Mouse (Mus musculus): ENCODE results near the gene Ppp1r18. TPM values are rescaled to one million over a fixed set of nuclear protein-coding genes. Genes with fewer than 3 reads are reported as not detected.

Ppp1r18 gene
- polyA plus RNA-seq, 1 experiment from 2014 or later: 22.9 TPM

- H3K4me1 ChIP-seq (ENCODE audit: control insufficient read depth, insufficient read depth, low read length): 0 out of 2 replicates have a peak, but pooled peaks cover 4% of the 10 kb centered on the region
- no peak overlapping the region for H3K4me3 ChIP-seq (ENCODE audit: low read depth, low read length)
- no peak overlapping the region for H3K27ac ChIP-seq (replicated peaks; ENCODE audit: low read depth, low read length)
- no peaks in the 10 kb centered on the region for H3K27me3 ChIP-seq (ENCODE audit: control insufficient read depth, insufficient read depth, low read length)
- DNase-seq (ENCODE audit: low spot score) (no peak), ATAC-seq (ENCODE audit: insufficient number of reproducible peaks, low FRiP score, low TSS enrichment, low read depth) (no peak)
- no peak overlapping the region for H3K9ac ChIP-seq (ENCODE audit: low read length)
- H3K9me3 ChIP-seq (ENCODE audit: control insufficient read depth, low read length): no peaks in the 10 kb centered on the region
- H3K36me3 ChIP-seq (ENCODE audit: control insufficient read depth, insufficient read depth, low read length): peaks cover 15% of the 10 kb centered on the region
- no peak overlapping the region for H3K4me2 ChIP-seq (ENCODE audit: low read depth, severe bottlenecking)
- 93% methylated on average over 3 of the region's 3 CpGs for WGBS
Observed at GRCm38 (mm10) chr17:35922566-35922965, 57.2 kb downstream of the Ppp1r18 start.

GRCm38 (mm10) chr17:35923281-35923680, 57.9 kb downstream of the Ppp1r18 start:
- H3K9me3 ChIP-seq (ENCODE audit: control insufficient read depth, low read length): no peaks in the 10 kb centered on the region
- H3K27ac ChIP-seq (replicated peaks; ENCODE audit: low read depth, low read length): no peak overlapping the region
- H3K27me3 ChIP-seq (ENCODE audit: control insufficient read depth, insufficient read depth, low read length): no peaks in the 10 kb centered on the region
- 93% methylated on average over 4 of the region's 4 CpGs for WGBS
- peaks cover 23% of the 10 kb centered on the region for H3K36me3 ChIP-seq (ENCODE audit: control insufficient read depth, insufficient read depth, low read length)
- no peak overlapping the region for H3K4me3 ChIP-seq (ENCODE audit: low read depth, low read length)
- DNase-seq (ENCODE audit: low spot score) (no peak), ATAC-seq (ENCODE audit: insufficient number of reproducible peaks, low FRiP score, low TSS enrichment, low read depth) (no peak)
- no peak overlapping the region for H3K9ac ChIP-seq (ENCODE audit: low read length)
- no peak overlapping the region for H3K4me2 ChIP-seq (ENCODE audit: low read depth, severe bottlenecking)
- 0 out of 2 replicates have a peak, but pooled peaks cover 4% of the 10 kb centered on the region for H3K4me1 ChIP-seq (ENCODE audit: control insufficient read depth, insufficient read depth, low read length)

MicroRNAs encoded within 50 kb of the gene (microRNA counts, 519-probe panel; counts per million panel counts)
- microRNA mmu-miR-1894-3p (not detected), microRNA mmu-miR-1894-5p (not detected)

Small RNA genes within 50 kb of the gene (microRNA-seq; reads per million reads assigned to microRNA genes)
- gene Gm28033: not detected
- gene Mir1894: not detected

Other genes with a start within 250 kb of the Ppp1r18 start
- gene Gm9573, start 239.0 kb upstream of the Ppp1r18 start, polyA plus RNA-seq (2014; fragmentation: Nextera tagmentation; extraction: Ambion mirVana): not detected in 2 replicates
- not detected in 2 replicates for gene Mucl3, start 221.9 kb upstream of the Ppp1r18 start, polyA plus RNA-seq (2014; fragmentation: Nextera tagmentation; extraction: Ambion mirVana)
- 17.6 and 17.9 TPM in 2 replicates for gene Vars2, start 198.0 kb upstream of the Ppp1r18 start, polyA plus RNA-seq (2014; fragmentation: Nextera tagmentation; extraction: Ambion mirVana)
- gene Gtf2h4, start 191.9 kb upstream of the Ppp1r18 start, polyA plus RNA-seq (2014; fragmentation: Nextera tagmentation; extraction: Ambion mirVana): 56.7 and 57.0 TPM in 2 replicates
- gene Ddr1, start 161.0 kb upstream of the Ppp1r18 start, polyA plus RNA-seq (2014; fragmentation: Nextera tagmentation; extraction: Ambion mirVana): 14.7 and 17.6 TPM in 2 replicates
- 2.7 and 3.1 TPM in 2 replicates for gene Ier3, start 43.9 kb upstream of the Ppp1r18 start, polyA plus RNA-seq (2014; fragmentation: Nextera tagmentation; extraction: Ambion mirVana)
- 47.1 and 47.8 TPM in 2 replicates for gene Flot1, start 42.4 kb upstream of the Ppp1r18 start, polyA plus RNA-seq (2014; fragmentation: Nextera tagmentation; extraction: Ambion mirVana)
- gene Tubb5, start 27.3 kb upstream of the Ppp1r18 start, polyA plus RNA-seq (2014; fragmentation: Nextera tagmentation; extraction: Ambion mirVana): 1,416 and 1,443 TPM in 2 replicates
- gene Mdc1, start 24.1 kb upstream of the Ppp1r18 start, polyA plus RNA-seq (2014; fragmentation: Nextera tagmentation; extraction: Ambion mirVana): 20.7 and 23.5 TPM in 2 replicates
- gene Nrm, start 4.3 kb upstream of the Ppp1r18 start, polyA plus RNA-seq (2014; fragmentation: Nextera tagmentation; extraction: Ambion mirVana): 55.6 and 56.4 TPM in 2 replicates
- 46.5 and 51.2 TPM in 2 replicates for gene Dhx16, start 14.2 kb downstream of the Ppp1r18 start, polyA plus RNA-seq (2014; fragmentation: Nextera tagmentation; extraction: Ambion mirVana)
- gene 2310061I04Rik, start 31.8 kb downstream of the Ppp1r18 start, polyA plus RNA-seq (2014; fragmentation: Nextera tagmentation; extraction: Ambion mirVana): 21.3 and 23.2 TPM in 2 replicates
- gene Atat1, start 44.5 kb downstream of the Ppp1r18 start, polyA plus RNA-seq (2014; fragmentation: Nextera tagmentation; extraction: Ambion mirVana): 128 and 138 TPM in 2 replicates
- 80.2 and 81.7 TPM in 2 replicates for gene Mrps18b, start 50.8 kb downstream of the Ppp1r18 start, polyA plus RNA-seq (2014; fragmentation: Nextera tagmentation; extraction: Ambion mirVana)
- gene Ppp1r10, start 50.8 kb downstream of the Ppp1r18 start, polyA plus RNA-seq (2014; fragmentation: Nextera tagmentation; extraction: Ambion mirVana): 43.9 and 52.3 TPM in 2 replicates
- gene Abcf1, start 104.2 kb downstream of the Ppp1r18 start, polyA plus RNA-seq (2014; fragmentation: Nextera tagmentation; extraction: Ambion mirVana): 120 and 121 TPM in 2 replicates
- 40.8 and 42.9 TPM in 2 replicates for gene Gnl1, start 114.3 kb downstream of the Ppp1r18 start, polyA plus RNA-seq (2014; fragmentation: Nextera tagmentation; extraction: Ambion mirVana)
- gene Prr3, start 114.6 kb downstream of the Ppp1r18 start, polyA plus RNA-seq (2014; fragmentation: Nextera tagmentation; extraction: Ambion mirVana): 41.7 and 42.3 TPM in 2 replicates
- gene H2-T24, start 155.0 kb downstream of the Ppp1r18 start, polyA plus RNA-seq (2014; fragmentation: Nextera tagmentation; extraction: Ambion mirVana): 2.3 and 2.6 TPM in 2 replicates
- 2.5 and 2.6 TPM in 2 replicates for gene H2-T23, start 167.3 kb downstream of the Ppp1r18 start, polyA plus RNA-seq (2014; fragmentation: Nextera tagmentation; extraction: Ambion mirVana)
- gene H2-T22, start 177.2 kb downstream of the Ppp1r18 start, polyA plus RNA-seq (2014; fragmentation: Nextera tagmentation; extraction: Ambion mirVana): 10.2 and 13.7 TPM in 2 replicates
- gene Gm6034, start 177.4 kb downstream of the Ppp1r18 start, polyA plus RNA-seq (2014; fragmentation: Nextera tagmentation; extraction: Ambion mirVana): not detected in 2 replicates
- gene Gm11127, start 192.8 kb downstream of the Ppp1r18 start, polyA plus RNA-seq (2014; fragmentation: Nextera tagmentation; extraction: Ambion mirVana): not detected in 2 replicates